Mouse (Mus musculus): ENCODE results near the gene Khdc1a.

DNA sequence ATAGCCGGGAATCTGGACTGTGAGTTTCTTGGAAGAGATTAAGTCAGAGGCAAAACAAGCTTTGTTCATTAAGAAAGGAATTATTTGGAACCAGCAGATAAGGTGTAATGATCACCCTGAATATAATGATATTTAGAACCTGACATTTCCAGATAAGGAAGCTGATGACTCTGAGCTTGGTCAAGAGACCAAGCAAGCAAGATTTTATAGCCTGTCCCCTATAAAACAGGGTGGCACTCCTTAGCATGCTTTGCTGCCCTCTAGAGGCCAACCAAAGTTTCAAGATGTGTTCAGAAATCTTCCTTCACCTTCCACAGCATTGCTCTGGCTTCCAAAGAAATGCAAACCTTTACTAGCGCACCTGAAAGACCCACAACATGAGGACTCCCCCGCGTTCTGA, 5.2 kb upstream of the Khdc1a start:
- TF ChIP-seq HCFC1 (IDR thresholded peaks at IDR 0.05; ENCODE audit: borderline replicate concordance, insufficient read depth, low read length) (no peak), CHD2 (IDR thresholded peaks at IDR 0.05; ENCODE audit: low read depth, low read length) (no peak)

Data from ES-E14 (cell line).